Mouse (Mus musculus): Measurements from ENCODE around the gene Pcdh19.
"Not testable (repeated sequence)": the region's sequence is repeated elsewhere in the genome, so short reads cannot be mapped to it uniquely, and the experiment has no call there.

The Pcdh19 gene

GRCm38 (mm10) chrX:133688840-133689239 is at the start of gene Pcdh19:
TSS of gene Pcdh19 (minus strand) at chrX:133688987.
- no peak for DNase-seq (ENCODE audit: low read depth)

- DNase-seq (ENCODE audit: low read depth), result no peak
Observed at GRCm38 (mm10) chrX:133735871-133736270, 47.1 kb upstream of the Pcdh19 start.

- no peak for DNase-seq (ENCODE audit: low read depth)
Observed at GRCm38 (mm10) chrX:133734984-133735383, 46.2 kb upstream of the Pcdh19 start.

GRCm38 (mm10) chrX:133721517-133721916 is 32.7 kb upstream of the Pcdh19 start:
- DNase-seq (ENCODE audit: low read depth), result no peak

- no peak for DNase-seq (ENCODE audit: low read depth)
Observed at GRCm38 (mm10) chrX:133710621-133711020, 21.8 kb upstream of the Pcdh19 start.

GRCm38 (mm10) chrX:133702902-133703301 is 14.1 kb upstream of the Pcdh19 start:
- DNase-seq (ENCODE audit: low read depth), result no peak

- DNase-seq (ENCODE audit: low read depth), result not testable (repeated sequence)
Observed at GRCm38 (mm10) chrX:133697871-133698270, 9.1 kb upstream of the Pcdh19 start.

GRCm38 (mm10) chrX:133696461-133696860 is 7.7 kb upstream of the Pcdh19 start:
- no peak for DNase-seq (ENCODE audit: low read depth)

GRCm38 (mm10) chrX:133693037-133693760 is 4.4 kb upstream of the Pcdh19 start:
- no peak for DNase-seq (ENCODE audit: low read depth)

GRCm38 (mm10) chrX:133692392-133692790 is 3.6 kb upstream of the Pcdh19 start:
- DNase-seq (ENCODE audit: low read depth), result no peak

- DNase-seq (ENCODE audit: low read depth), result peak; percentile 29
Observed at GRCm38 (mm10) chrX:133691581-133692391, 3.0 kb upstream of the Pcdh19 start.

- DNase-seq (ENCODE audit: low read depth), result no peak
Observed at GRCm38 (mm10) chrX:133690822-133691221, 2.0 kb upstream of the Pcdh19 start.

- no peak for DNase-seq (ENCODE audit: low read depth)
Observed at GRCm38 (mm10) chrX:133689576-133690250, 926 bp upstream of the Pcdh19 start.

- DNase-seq (ENCODE audit: low read depth), result no peak
Observed at GRCm38 (mm10) chrX:133688156-133688555, 631 bp downstream of the Pcdh19 start.

GRCm38 (mm10) chrX:133687666-133688151 is 1.1 kb downstream of the Pcdh19 start:
- DNase-seq (ENCODE audit: low read depth), result no peak

GRCm38 (mm10) chrX:133686533-133687311 is 2.1 kb downstream of the Pcdh19 start:
- DNase-seq (ENCODE audit: low read depth), result no peak

- DNase-seq (ENCODE audit: low read depth), result no peak
Observed at GRCm38 (mm10) chrX:133685572-133685971, 3.2 kb downstream of the Pcdh19 start.

- DNase-seq (ENCODE audit: low read depth), result no peak
Observed at GRCm38 (mm10) chrX:133683961-133684360, 4.8 kb downstream of the Pcdh19 start.

- no peak for DNase-seq (ENCODE audit: low read depth)
Observed at GRCm38 (mm10) chrX:133675121-133675520, 13.7 kb downstream of the Pcdh19 start.

GRCm38 (mm10) chrX:133673796-133674195 is 15.0 kb downstream of the Pcdh19 start:
- DNase-seq (ENCODE audit: low read depth), result no peak

GRCm38 (mm10) chrX:133660111-133660510 is 28.7 kb downstream of the Pcdh19 start:
- no peak for DNase-seq (ENCODE audit: low read depth)
